Mouse (Mus musculus) forebrain, embryonic 14.5 days (tissue): ENCODE measurements around the gene Golim4. TPM values are rescaled to one million over a fixed set of nuclear protein-coding genes. Genes with fewer than 3 reads are reported as not detected.
"Not testable (repeated sequence)": the region's sequence is repeated elsewhere in the genome, so short reads cannot be mapped to it uniquely, and the experiment has no call there.

Experiments
- ATAC-seq: fragments of 200-750 bp; cut with Nextera tagmentation; 2 replicates; pipeline ENCODE4 v1.8.0; 2017; ENCODE audit warnings: mild to moderate bottlenecking, moderate library complexity
- DNase-seq: peaks from one replicate; pipeline ENCODE4 v3.0.0-alpha.2; 2015; ENCODE audit warnings: low spot score
- H3K27ac ChIP-seq: fragments of 300-500 bp; sonication (generic); 2 replicates; pipeline ENCODE4 v1.5.1; 2014; ENCODE audit warnings: low read depth, mild to moderate bottlenecking, control low read depth, low read length, moderate library complexity
- H3K27me3 ChIP-seq: fragments of 300-500 bp; sonication (generic); replicated peaks from 2 replicates; pipeline ENCODE4 v1.6.1; 2014; ENCODE audit warnings: low read length, control low read depth, mixed read lengths; ENCODE audit not compliant: control insufficient read depth, insufficient read depth
- H3K36me3 ChIP-seq: fragments of 300-500 bp; sonication (generic); 2 replicates; pipeline ENCODE4 v1.6.1; 2014; ENCODE audit warnings: low read length, control low read depth; ENCODE audit not compliant: control insufficient read depth, insufficient read depth
- H3K4me1 ChIP-seq: fragments of 300-500 bp; sonication (generic); 2 replicates; pipeline ENCODE4 v1.6.1; 2014; ENCODE audit warnings: antibody characterized with exemption, low read length, control low read depth; ENCODE audit not compliant: control insufficient read depth, insufficient read depth
- H3K4me2 ChIP-seq: fragments of 300-500 bp; sonication (generic); 2 replicates; pipeline ENCODE4 v1.6.1; 2014; ENCODE audit warnings: mild to moderate bottlenecking, control low read depth, low read length
- H3K4me3 ChIP-seq: fragments of 300-500 bp; sonication (generic); 2 replicates; pipeline ENCODE4 v1.5.1; 2014; ENCODE audit warnings: low read depth, low read length, control low read depth
- H3K9ac ChIP-seq: fragments of 300-500 bp; sonication (generic); 2 replicates; pipeline ENCODE4 v1.6.1; 2014; ENCODE audit warnings: mild to moderate bottlenecking, low read length, control low read depth, moderate library complexity
- H3K9me3 ChIP-seq: fragments of 300-500 bp; sonication (generic); replicated peaks from 2 replicates; pipeline ENCODE4 v1.6.1; 2016; ENCODE audit warnings: low read length, control low read depth, mixed read lengths; ENCODE audit not compliant: control insufficient read depth
- WGBS: fragments of 180-500 bp; shearing (Covaris S2); extraction: QIAGEN DNeasy Blood & Tissue Kit; methylation state at CpG from one replicate; pipeline ENCODE4 v1.1.7; 2014; 5-methylcytosine and 5-hydroxymethylcytosine counted together
- polyA plus RNA-seq: library from polyadenylated mRNA; unstranded; fragments of >200 nt; fragmentation: Nextera tagmentation; extraction: Ambion mirVana; gene quantifications from 2 replicates; pipeline ENCODE4 v1.2.1, GENCODE M21; 2014

Gene Golim4
- 21.7 and 22.0 TPM in 2 replicates for polyA plus RNA-seq

- no peaks in the 10 kb centered on the region for H3K36me3 ChIP-seq
- no peaks in the 10 kb centered on the region for H3K27me3 ChIP-seq
- H3K4me1 ChIP-seq = peaks cover 18% of the 10 kb centered on the region
- peak within 1 kb of the TSS; percentile 79 for H3K9ac ChIP-seq
- peak within 1 kb of the TSS; percentile 84 for H3K4me2 ChIP-seq
- ATAC-seq (peak; percentile 99), DNase-seq (peak; percentile 97)
- H3K9me3 ChIP-seq = no peaks in the 10 kb centered on the region
- under 1% methylated on average over 53 of the region's 53 CpGs for WGBS
- peak within 1 kb of the TSS; percentile 80 for H3K4me3 ChIP-seq
- peak within 1 kb of the TSS; percentile 72 for H3K27ac ChIP-seq
Measured at GRCm38 (mm10) chr3:75956551-75957302, at the start of gene Golim4. Golim4 (minus strand) TSS chr3:75956949.

DNA sequence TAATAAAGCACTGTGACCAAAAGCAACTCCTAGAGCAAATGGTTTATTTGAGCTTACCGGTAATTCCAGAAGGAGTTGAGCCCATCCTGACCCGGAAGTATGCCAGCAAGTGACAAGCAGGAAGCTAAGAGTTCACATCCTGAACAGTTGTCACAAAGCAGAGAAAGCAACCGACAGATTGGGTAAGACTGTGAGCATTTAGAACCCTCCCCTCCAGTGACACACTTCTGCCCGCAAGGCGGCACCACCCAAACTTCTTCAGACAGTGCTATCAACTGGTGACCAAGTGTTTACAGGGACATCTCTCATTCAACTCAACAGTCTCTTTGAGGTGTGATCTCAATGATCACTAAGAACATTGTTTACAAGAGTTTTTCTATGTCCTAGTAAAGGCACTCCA, 48.9 kb upstream of the Golim4 start:
- 85% methylated on average over 5 of the region's 5 CpGs for WGBS
- Histone ChIP-seq H3K9ac (no peak overlapping the region), H3K9me3 (no peaks in the 10 kb centered on the region), H3K27me3 (no peaks in the 10 kb centered on the region), H3K4me1 (no peaks in the 10 kb centered on the region), H3K4me3 (no peak overlapping the region), H3K4me2 (no peak overlapping the region), H3K27ac (no peak overlapping the region), H3K36me3 (no peaks in the 10 kb centered on the region)
- DNase-seq (no peak), ATAC-seq (no peak)

DNA sequence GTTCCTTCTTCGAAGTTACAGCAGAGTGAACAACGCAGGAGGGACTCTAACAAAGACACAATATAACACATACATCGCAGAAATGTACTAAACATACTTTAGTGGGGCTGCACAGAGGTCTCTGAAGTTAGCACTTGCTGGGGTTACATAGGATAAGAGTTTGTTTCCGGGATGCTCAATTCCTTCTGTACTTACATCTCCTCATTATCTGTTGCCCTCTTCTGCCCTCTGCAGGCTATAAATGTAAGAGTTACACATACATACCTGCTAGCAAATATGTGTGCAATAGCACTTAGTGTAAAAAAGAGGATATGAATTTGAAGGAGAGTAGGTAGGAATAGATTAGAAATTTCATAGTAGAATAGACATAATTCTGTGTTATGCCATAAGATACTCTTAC, 44.4 kb upstream of the Golim4 start:
- Histone ChIP-seq H3K27me3 (no peaks in the 10 kb centered on the region), H3K36me3 (no peaks in the 10 kb centered on the region), H3K9me3 (no peaks in the 10 kb centered on the region), H3K4me1 (no peaks in the 10 kb centered on the region), H3K27ac (no peak overlapping the region), H3K4me3 (no peak overlapping the region), H3K9ac (no peak overlapping the region), H3K4me2 (no peak overlapping the region)
- ATAC-seq (peak; percentile 86), DNase-seq (peak; percentile 86)
- 40% methylated on average over 4 of the region's 4 CpGs for WGBS

GRCm38 (mm10) chr3:76000481-76000880, 43.7 kb upstream of the Golim4 start:
- 65% methylated on average over 2 of the region's 2 CpGs for WGBS
- no peaks in the 10 kb centered on the region for H3K36me3 ChIP-seq
- H3K9ac ChIP-seq = no peak overlapping the region
- no peak overlapping the region for H3K4me3 ChIP-seq
- no peaks in the 10 kb centered on the region for H3K9me3 ChIP-seq
- no peak overlapping the region for H3K27ac ChIP-seq
- DNase-seq = no peak
- no peaks in the 10 kb centered on the region for H3K4me1 ChIP-seq
- no peak overlapping the region for H3K4me2 ChIP-seq
- no peak for ATAC-seq
- no peaks in the 10 kb centered on the region for H3K27me3 ChIP-seq

GRCm38 (mm10) chr3:75981031-75981750, 24.4 kb upstream of the Golim4 start:
- not testable (repeated sequence) for ATAC-seq, H3K4me2 ChIP-seq, H3K27ac ChIP-seq, H3K9me3 ChIP-seq, H3K4me3 ChIP-seq, H3K27me3 ChIP-seq, H3K9ac ChIP-seq, H3K4me1 ChIP-seq, H3K36me3 ChIP-seq
- peak; percentile 20 for DNase-seq
- WGBS = 82% methylated on average over 2 of the region's 2 CpGs

- H3K4me3 ChIP-seq, ATAC-seq, DNase-seq, H3K27ac ChIP-seq, H3K4me1 ChIP-seq, H3K4me2 ChIP-seq, H3K36me3 ChIP-seq, H3K9ac ChIP-seq, H3K9me3 ChIP-seq, H3K27me3 ChIP-seq: not testable (repeated sequence)
- 85% methylated on average over 2 of the region's 2 CpGs for WGBS
Measured at GRCm38 (mm10) chr3:75962784-75963772, 6.3 kb upstream of the Golim4 start.

GRCm38 (mm10) chr3:75955661-75956491, 873 bp downstream of the Golim4 start:
- H3K4me3 ChIP-seq = peak overlapping the region; percentile 80
- H3K36me3 ChIP-seq = no peaks in the 10 kb centered on the region
- H3K9ac ChIP-seq = peak overlapping the region; percentile 79
- H3K27ac ChIP-seq = peak overlapping the region; percentile 72
- ATAC-seq (peak; percentile 38), DNase-seq (peak; percentile 72)
- H3K4me1 ChIP-seq = peaks cover 18% of the 10 kb centered on the region
- WGBS = 2% methylated on average over 45 of the region's 47 CpGs
- H3K4me2 ChIP-seq = peak overlapping the region; percentile 84
- H3K27me3 ChIP-seq = no peaks in the 10 kb centered on the region
- no peaks in the 10 kb centered on the region for H3K9me3 ChIP-seq

DNA sequence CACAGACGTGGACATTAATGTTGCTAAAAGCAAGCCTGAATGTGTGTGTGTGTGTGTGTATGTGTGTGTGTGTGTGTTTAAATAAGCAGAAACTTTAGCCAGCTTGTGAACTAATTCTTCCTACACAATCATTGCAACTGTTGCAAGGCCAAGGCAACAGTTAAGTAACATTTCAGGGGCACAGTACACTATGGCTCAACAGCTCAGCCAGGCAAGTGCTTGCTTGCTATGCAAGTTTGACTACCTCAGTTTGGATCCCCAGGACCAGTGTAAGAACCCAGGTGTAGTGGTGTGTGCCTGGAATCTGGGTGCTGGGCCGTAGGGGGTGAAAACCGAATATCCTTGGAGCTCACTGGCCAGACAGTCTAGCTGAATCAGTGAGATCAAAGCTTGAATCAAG, 2.6 kb downstream of the Golim4 start:
- no peak for ATAC-seq
- H3K4me2 ChIP-seq = peak overlapping the region; percentile 84
- no peak for DNase-seq
- no peaks in the 10 kb centered on the region for H3K9me3 ChIP-seq
- no peaks in the 10 kb centered on the region for H3K27me3 ChIP-seq
- 63% methylated on average over 3 of the region's 3 CpGs for WGBS
- no peaks in the 10 kb centered on the region for H3K36me3 ChIP-seq
- peak overlapping the region; percentile 80; the same call in 1 of the 2 replicates for H3K4me3 ChIP-seq
- H3K4me1 ChIP-seq = peaks cover 18% of the 10 kb centered on the region
- no peak overlapping the region for H3K27ac ChIP-seq
- peak overlapping the region; percentile 21; the same call in 1 of the 2 replicates for H3K9ac ChIP-seq
